Mouse (Mus musculus): ENCODE results near the gene Dtd1. TPM values are rescaled to one million over a fixed set of nuclear protein-coding genes. Genes with fewer than 3 reads are reported as not detected.
"Not testable (repeated sequence)": the region's sequence is repeated elsewhere in the genome, so short reads cannot be mapped to it uniquely, and the experiment has no call there.

The Dtd1 gene
- 10 to 100 TPM; 12.4 to 13.3 TPM for total RNA-seq (2021)

GRCm38 (mm10) chr2:144599831-144600687 is at the start of gene Dtd1:
Gene Dtd1, plus strand, starts transcription at chr2:144599897.
- DNase-seq, result peak; percentile 88

- DNase-seq, result peak; percentile 55
Observed at GRCm38 (mm10) chr2:144550529-144550928, 49.2 kb upstream of the Dtd1 start, which contains the start of gene Rbbp9. Gene Rbbp9, minus strand, starts transcription at chr2:144550869.

- DNase-seq, result no peak
Observed at GRCm38 (mm10) chr2:144553905-144554304, 45.8 kb upstream of the Dtd1 start.

GRCm38 (mm10) chr2:144555286-144555819 is 44.3 kb upstream of the Dtd1 start:
- DNase-seq, result no peak

- DNase-seq, result peak; percentile 97
Observed at GRCm38 (mm10) chr2:144555820-144556552, 43.7 kb upstream of the Dtd1 start, which contains the start of gene Sec23b. Gene Sec23b, plus strand, starts transcription at chr2:144556229.

GRCm38 (mm10) chr2:144588723-144589122 is 11.0 kb upstream of the Dtd1 start:
- no peak for DNase-seq

GRCm38 (mm10) chr2:144593036-144593435 is 6.7 kb upstream of the Dtd1 start:
- not testable (repeated sequence) for DNase-seq

- DNase-seq, result peak; percentile 74
Observed at GRCm38 (mm10) chr2:144593951-144594651, 5.6 kb upstream of the Dtd1 start, which contains the start of gene Smim26. Gene Smim26, plus strand, starts transcription at chr2:144594054.

GRCm38 (mm10) chr2:144598006-144598405 is 1.7 kb upstream of the Dtd1 start:
- DNase-seq, result no peak

- no peak for DNase-seq
Observed at GRCm38 (mm10) chr2:144601576-144601975, 1.9 kb downstream of the Dtd1 start.

- no peak for DNase-seq
Observed at GRCm38 (mm10) chr2:144613956-144614355, 14.3 kb downstream of the Dtd1 start.

- no peak for DNase-seq
Observed at GRCm38 (mm10) chr2:144617074-144617874, 17.6 kb downstream of the Dtd1 start.

GRCm38 (mm10) chr2:144621491-144621890 is 21.8 kb downstream of the Dtd1 start:
- no peak for DNase-seq

- no peak for DNase-seq
Observed at GRCm38 (mm10) chr2:144633551-144633950, 33.9 kb downstream of the Dtd1 start.

GRCm38 (mm10) chr2:144634231-144634630 is 34.5 kb downstream of the Dtd1 start:
- no peak for DNase-seq

GRCm38 (mm10) chr2:144634729-144635128 is 35.0 kb downstream of the Dtd1 start:
- DNase-seq, result no peak

- peak; percentile 71 for DNase-seq
Observed at GRCm38 (mm10) chr2:144635644-144636320, 36.1 kb downstream of the Dtd1 start.

- DNase-seq, result no peak
Observed at GRCm38 (mm10) chr2:144637204-144637603, 37.5 kb downstream of the Dtd1 start.

GRCm38 (mm10) chr2:144637671-144638395 is 38.1 kb downstream of the Dtd1 start:
- DNase-seq, result no peak

- DNase-seq, result peak; percentile 62
Observed at GRCm38 (mm10) chr2:144638719-144639118, 39.0 kb downstream of the Dtd1 start.
